Mouse (Mus musculus): ENCODE data around the gene Tas2r108.

DNA sequence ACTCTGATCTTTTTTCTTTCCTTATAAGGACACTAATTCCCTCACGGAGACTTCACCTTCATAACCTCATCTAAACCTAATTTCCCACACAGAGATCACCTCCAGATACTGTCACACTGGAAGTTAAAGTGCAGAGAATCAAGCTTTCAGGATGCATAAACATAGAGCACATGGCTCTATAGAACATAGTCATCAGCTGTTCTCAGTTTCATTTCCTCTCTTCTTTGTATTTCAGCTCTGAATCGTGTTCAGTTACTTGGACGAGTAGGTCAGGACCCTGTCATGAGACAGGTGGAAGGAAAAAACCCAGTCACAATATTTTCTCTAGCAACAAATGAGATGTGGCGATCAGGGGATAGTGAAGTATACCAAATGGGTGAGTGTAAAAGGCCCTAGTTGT is 17.2 kb upstream of the Tas2r108 start:
- TF ChIP-seq CTCF (IDR thresholded peaks at IDR 0.05) (no peak), POLR2A (IDR thresholded peaks at IDR 0.05; ENCODE audit: insufficient read depth, low read depth, low read length) (no peak)

Data from heart, adult 2 months (tissue).